ENCODE assay signal across 22 mouse cellular contexts in genomic region chr14:31140141-31140540, GRCm38 (mm10). TPM values are rescaled to one million over a fixed set of nuclear protein-coding genes. Genes with fewer than 3 reads are reported as not detected.
"Had no signal": no experiment of that assay in that cellular context is flagged by ENCODE, and none has a peak within 500 bp of the region (broad histone marks: within the 10 kb centered on the region; RNA-seq: fewer than 3 reads in every experiment).

No protein-coding gene starts in this region.

- DNase-seq: kidney, adult 9 months; kidney, postnatal 14 days; kidney, postnatal 4 days; liver; lung, adult 18-20 months; lung, postnatal 10 days; lung, postnatal 36 days; right cerebral cortex, adult 18-20 months; right cerebral cortex, postnatal 14 days; right cerebral cortex, postnatal 4 days; thymus, postnatal 36 days had no signal

- H3K4me3 ChIP-seq: limb, embryonic 10.5 days; limb, embryonic 13.5 days; liver, embryonic 12.5 days; liver, embryonic 15.5 days; lung, embryonic 15.5 days; midbrain, embryonic 10.5 days; midbrain, embryonic 13.5 days; myocyte; neural tube, embryonic 13.5 days had no signal

- H3K27ac ChIP-seq: limb, embryonic 10.5 days; limb, embryonic 13.5 days; liver, embryonic 12.5 days; liver, embryonic 15.5 days; lung, embryonic 15.5 days; midbrain, embryonic 10.5 days; midbrain, embryonic 13.5 days; neural tube, embryonic 13.5 days; stomach, postnatal 0 days had no signal

RNA-seq across cellular contexts. Expression of gene Nt5dc2, which starts 9.3 kb away (rescaled TPM):
- total RNA-seq: monocyte, adult 5-6 weeks had no signal

RNA-seq across cellular contexts. Expression of gene Stab1, which starts 28.3 kb away (rescaled TPM):
- total RNA-seq: monocyte, adult 5-6 weeks had no signal
